Comparison of ENCODE assay signal across 10 mouse cellular contexts in genomic region chr2:107290697-107291019, GRCm38 (mm10). TPM values are rescaled to one million over a fixed set of nuclear protein-coding genes. Genes with fewer than 3 reads are reported as not detected.
DNase-seq lines count a peak whose midpoint lies in the region; ATAC-seq and TF ChIP-seq lines count a peak whose summit lies in the region.
"Had no signal": no experiment of that assay in that cellular context is flagged by ENCODE, and none has a peak within 500 bp of the region (broad histone marks: within the 10 kb centered on the region; RNA-seq: fewer than 3 reads in every experiment).

No protein-coding gene starts in this region.

- H3K4me1 ChIP-seq in kidney, embryonic 15.5 days = peaks cover 11% of the 10 kb centered on the region
- H3K4me1 ChIP-seq in embryonic facial prominence, embryonic 14.5 days (ENCODE audit: control insufficient read depth, insufficient read depth, low read length) = peaks cover 5% of the 10 kb centered on the region; the same call in 1 of the 2 replicates
- peaks cover 6% of the 10 kb centered on the region for H3K4me1 ChIP-seq in intestine, embryonic 15.5 days (replicated peaks)

- H3K36me3 ChIP-seq in kidney, embryonic 15.5 days = no peaks in the 10 kb centered on the region
- H3K36me3 ChIP-seq in embryonic facial prominence, embryonic 14.5 days (ENCODE audit: control insufficient read depth, insufficient read depth, low read length) = no peaks in the 10 kb centered on the region
- no peaks in the 10 kb centered on the region for H3K36me3 ChIP-seq in intestine, embryonic 15.5 days
- H3K36me3 ChIP-seq in myocyte (ENCODE audit: control insufficient read depth, insufficient read depth) = no peaks in the 10 kb centered on the region
- H3K36me3 ChIP-seq: G1E had no signal

- no peak overlapping the region for H3K27ac ChIP-seq in kidney, embryonic 15.5 days
- H3K27ac ChIP-seq in embryonic facial prominence, embryonic 14.5 days (replicated peaks; ENCODE audit: low read depth, low read length) = no peak overlapping the region
- no peak overlapping the region for H3K27ac ChIP-seq in intestine, embryonic 15.5 days

- TF ChIP-seq POLR2A in myocyte (IDR thresholded peaks at IDR 0.05; ENCODE audit: insufficient read length, low read depth) = no peak

- H3K4me2 ChIP-seq in kidney, embryonic 15.5 days = peak overlapping the region; percentile 80
- H3K4me2 ChIP-seq in embryonic facial prominence, embryonic 14.5 days (ENCODE audit: low read depth, low read length) = peak overlapping the region; percentile 81
- H3K4me2 ChIP-seq in intestine, embryonic 15.5 days (replicated peaks) = peak overlapping the region; percentile 74
- peak overlapping the region; percentile 74 for H3K4me2 ChIP-seq in myocyte (ENCODE audit: low read depth)

- WGBS in kidney, embryonic 15.5 days = 0% methylated on average over 12 of the region's 12 CpGs
- WGBS in embryonic facial prominence, embryonic 14.5 days = 2% methylated on average over 11 of the region's 12 CpGs
- under 1% methylated on average over 12 of the region's 12 CpGs for WGBS in intestine, embryonic 15.5 days

- no peak overlapping the region for H3ac ChIP-seq in myocyte (ENCODE audit: control insufficient read depth, insufficient read length)

- H3K9ac ChIP-seq in kidney, embryonic 15.5 days = no peak overlapping the region
- peak overlapping the region; percentile 21; the same call in 1 of the 2 replicates for H3K9ac ChIP-seq in embryonic facial prominence, embryonic 14.5 days (ENCODE audit: low read depth, low read length)
- 0 out of 2 replicates have a peak overlapping the region, but pooled peaks have one; percentile 6 for H3K9ac ChIP-seq in intestine, embryonic 15.5 days

- no peak for DNase-seq in kidney, adult 9 months
- DNase-seq in embryonic facial prominence, embryonic 14.5 days (ENCODE audit: low spot score) = no peak
- no peak for DNase-seq in layer of hippocampus, postnatal 25 days (ENCODE audit: extremely low spot score in 1 of 2, low spot score in 1 of 2)
- DNase-seq in kidney, postnatal 25 days = no peak
- DNase-seq in frontal cortex, postnatal 10 days (ENCODE audit: low spot score in 2 of 2) = no peak
- DNase-seq: thymus, adult 18-20 months had no signal

- peaks cover 45% of the 10 kb centered on the region for H3K27me3 ChIP-seq in kidney, embryonic 15.5 days
- peaks cover 5% of the 10 kb centered on the region; the same call in 1 of the 2 replicates for H3K27me3 ChIP-seq in embryonic facial prominence, embryonic 14.5 days (replicated peaks; ENCODE audit: control insufficient read depth, insufficient read depth, low read length)
- peaks cover 12% of the 10 kb centered on the region for H3K27me3 ChIP-seq in intestine, embryonic 15.5 days (replicated peaks)
- no peaks in the 10 kb centered on the region for H3K27me3 ChIP-seq in myocyte (ENCODE audit: control insufficient read depth, insufficient read depth, insufficient read length)

- no peaks in the 10 kb centered on the region for H3K79me2 ChIP-seq in myocyte (ENCODE audit: control insufficient read depth, insufficient read depth)

- peak; percentile 54 for ATAC-seq in kidney, embryonic 15.5 days (replicated peaks; ENCODE audit: low FRiP score)
- peak; percentile 70; the same call in 1 of the 2 replicates for ATAC-seq in embryonic facial prominence, embryonic 14.5 days (ENCODE audit: low read depth)
- ATAC-seq in intestine, embryonic 15.5 days = peak; percentile 60

- H3K9me3 ChIP-seq in kidney, embryonic 15.5 days (replicated peaks) = no peaks in the 10 kb centered on the region
- H3K9me3 ChIP-seq in embryonic facial prominence, embryonic 14.5 days (ENCODE audit: control insufficient read depth, low read length) = no peaks in the 10 kb centered on the region
- no peaks in the 10 kb centered on the region for H3K9me3 ChIP-seq in intestine, embryonic 15.5 days

- peak overlapping the region; percentile 44 for H3K4me3 ChIP-seq in kidney, embryonic 15.5 days (replicated peaks)
- H3K4me3 ChIP-seq in embryonic facial prominence, embryonic 14.5 days (ENCODE audit: low read depth, low read length) = peak overlapping the region; percentile 38
- peak overlapping the region; percentile 37 for H3K4me3 ChIP-seq in intestine, embryonic 15.5 days (replicated peaks)
- H3K4me3 ChIP-seq in myocyte = no peak overlapping the region

TF ChIP-seq in myocyte, 11 proteins besides CTCF, POLR2A, EP300 and RAD21:
- TF ChIP-seq TCF12 (IDR thresholded peaks at IDR 0.05; ENCODE audit: insufficient read depth, poor library complexity, severe bottlenecking) (no peak), MAX (IDR thresholded peaks at IDR 0.05; ENCODE audit: low read depth) (no peak), SRF (IDR thresholded peaks at IDR 0.05; ENCODE audit: control insufficient read depth, insufficient read length, low read depth) (no peak), MYOD1 (IDR thresholded peaks at IDR 0.05; ENCODE audit: control insufficient read depth in 1 of 3, insufficient read length in 2 of 3, low read depth in 2 of 3) (no peak), REST (IDR thresholded peaks at IDR 0.05; ENCODE audit: insufficient read depth, insufficient read length) (no peak), TCF3 (IDR thresholded peaks at IDR 0.05; ENCODE audit: insufficient read length, low read depth) (no peak), MYOG (IDR thresholded peaks at IDR 0.05; ENCODE audit: control insufficient read depth in 1 of 3, insufficient read depth in 1 of 3, insufficient read length in 2 of 3, low read depth in 2 of 3) (no peak), E2F4 (IDR thresholded peaks at IDR 0.05; ENCODE audit: insufficient read depth) (no peak), CEBPB (IDR thresholded peaks at IDR 0.05; ENCODE audit: insufficient read depth, poor library complexity, severe bottlenecking) (no peak), POLR2AphosphoS2 (IDR thresholded peaks at IDR 0.05; ENCODE audit: insufficient read length, low read depth) (no peak), USF1 (IDR thresholded peaks at IDR 0.05; ENCODE audit: low read depth) (no peak)

RNA-seq across cellular contexts. Expression of gene Kcna4, which starts 0.2 kb away (rescaled TPM):
- polyA plus RNA-seq in kidney, embryonic 15.5 days (2015; fragmentation: Nextera tagmentation; extraction: Ambion mirVana) = 0.06 and 0.09 TPM in 2 replicates
- polyA plus RNA-seq in embryonic facial prominence, embryonic 14.5 days (2014; fragmentation: Nextera tagmentation; extraction: Ambion mirVana) = 1.3 and 1.6 TPM in 2 replicates
- 0.37 and 0.60 TPM in 2 replicates for polyA plus RNA-seq in intestine, embryonic 15.5 days (2015; fragmentation: Nextera tagmentation; extraction: Ambion mirVana)
- 0.02 TPM for polyA plus RNA-seq in myocyte (2012; fragmentation: generic; extraction: Trizol)
- 10 to 100 TPM; 36.8 to 57.9 TPM for total RNA-seq in layer of hippocampus, postnatal 25 days (2021)
- polyA plus RNA-seq: G1E had no signal
